Mouse (Mus musculus) Patski (cell line): ENCODE results near the gene Tpm1. TPM values are rescaled to one million over a fixed set of nuclear protein-coding genes. Genes with fewer than 3 reads are reported as not detected.
A peak's percentile ranks its signal among the peaks of the same experiment; 100 is the strongest.

ENCODE experiments used
- ATAC-seq: fragments of 100-300 bp; one replicate; pipeline ENCODE4 v1.8.0; 2021
- CTCF ChIA-PET: fragments of 350-600 bp; sonication (Branson Sonifier 250); formaldehyde crosslinking; loops from one replicate; lab custom pipeline; 2022; ENCODE audit warnings: inconsistent platforms; lab: Charles Lee
- POLR2A ChIA-PET: fragments of 350-600 bp; sonication (Branson Sonifier 250); formaldehyde crosslinking; loops from one replicate; lab custom pipeline; 2022; ENCODE audit warnings: antibody characterized with exemption, inconsistent platforms; lab: Charles Lee
- DNase-seq: peaks from one replicate; pipeline ENCODE4 v3.0.0-alpha.2; 2011; ENCODE audit warnings: low read depth, low spot score
- H3K27me3 ChIP-seq: fragments of 371-371 bp; one replicate; pipeline ENCODE4 v1.5.1; 2021
- CTCF ChIP-seq: fragments of 100-300 bp; IDR thresholded peaks from one replicate; pipeline ENCODE4 v1.5.1; 2021
- in situ Hi-C: fragments of 300-500 bp; cut with MboI; formaldehyde crosslinking; loops from 3 replicates; pipeline ENCODE4 v1.11.1; 2018; ENCODE audit warnings: low pct_unique_long_range_greater_than_20kb, mixed read lengths
- polyA plus RNA-seq: library from polyadenylated mRNA; unstranded; gene quantifications from one replicate; pipeline ENCODE4 v1.2.3, GENCODE M21; 2021

Tpm1 gene
- polyA plus RNA-seq, 1 experiment from 2014 or later, result 2,726 TPM

DNA sequence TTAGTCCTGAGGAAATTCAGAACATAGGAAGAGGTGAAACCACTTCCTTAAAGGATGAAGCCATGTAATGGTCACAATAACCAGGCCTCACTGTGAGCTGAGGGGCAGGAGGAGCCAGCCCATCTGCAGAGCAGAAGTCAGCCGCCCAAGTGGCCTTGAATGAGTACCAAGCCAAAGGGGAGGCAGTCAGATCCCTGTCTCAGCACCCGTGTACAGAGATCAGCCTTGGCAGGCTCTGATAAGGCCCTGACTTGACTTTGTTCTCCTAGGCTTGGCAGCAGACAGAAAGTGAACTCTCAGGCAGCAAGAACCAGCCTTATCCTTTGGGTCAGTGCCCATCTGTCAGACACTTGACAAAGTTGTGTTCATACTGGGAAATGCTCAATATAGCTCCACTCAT, 29.1 kb downstream of the Tpm1 start:
- H3K27me3 ChIP-seq, result no peaks in the 10 kb centered on the region
- POLR2A ChIA-PET, result interaction anchor here (1.2 kb wide), 1 partner anchor 9 kb away, joined by 4 read pairs; no protein-coding TSS in a partner anchor
- DNase-seq (no peak), ATAC-seq (no peak)
- TF ChIP-seq CTCF, result no peak
- CTCF ChIA-PET, result interaction anchor here (1.1 to 1.3 kb wide), 2 partner anchors 15 to 19 kb away, joined by 3 to 4 read pairs; no protein-coding TSS in a partner anchor
- in situ Hi-C loops, result no loop called here

DNA sequence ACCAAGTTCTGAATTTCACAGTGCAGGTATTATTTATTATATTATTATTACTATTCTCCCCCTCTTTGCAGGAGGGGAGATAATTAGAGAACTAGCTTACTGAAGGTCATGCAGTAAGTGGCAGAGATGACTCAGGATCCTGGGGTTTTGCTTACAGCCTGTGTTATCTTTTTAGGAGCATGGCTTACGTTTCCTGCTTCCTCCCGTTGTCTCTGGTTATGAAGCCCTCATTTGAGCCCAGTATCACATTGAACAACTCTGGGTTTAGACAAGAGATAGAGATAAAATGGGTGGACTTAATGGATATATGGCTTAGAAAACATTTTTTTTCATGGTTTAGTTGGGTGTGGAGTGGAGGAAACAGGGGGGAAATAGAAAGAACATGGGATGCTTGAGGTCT, 35.7 kb downstream of the Tpm1 start:
- TF ChIP-seq CTCF, result no peak
- ChIA-PET POLR2A (interaction anchor here (1.0 kb wide), 1 partner anchor 20 kb away, joined by 3 read pairs; no protein-coding TSS in a partner anchor), CTCF (interaction anchor here (0.9 to 2.1 kb wide), 6 partner anchors 10 to 194 kb away, joined by 3 to 9 read pairs (median 4); no protein-coding TSS in a partner anchor)
- DNase-seq (no peak), ATAC-seq (no peak)
- no peaks in the 10 kb centered on the region for H3K27me3 ChIP-seq
- in situ Hi-C loops, result no loop called here

DNA sequence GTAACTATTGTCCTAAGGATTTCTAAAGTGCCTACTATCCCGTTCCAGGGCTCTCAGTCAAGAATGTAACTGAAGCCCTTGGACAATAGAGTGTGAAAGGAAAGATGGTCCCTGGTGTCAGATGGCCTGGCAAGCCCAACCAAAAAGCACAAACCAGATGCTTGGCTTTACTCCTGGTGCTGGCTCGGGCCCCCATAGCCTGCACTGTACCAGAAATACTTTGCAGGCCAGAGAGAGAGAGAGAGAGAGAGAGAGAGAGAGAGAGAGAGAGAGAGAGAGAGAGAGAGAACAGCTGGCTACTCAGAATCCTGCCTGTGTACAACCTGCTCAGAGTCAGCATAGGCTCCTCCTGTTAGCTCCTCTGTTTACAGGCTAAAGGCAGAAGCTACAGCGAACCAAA, 36.7 kb downstream of the Tpm1 start:
- in situ Hi-C loops, result no loop called here
- H3K27me3 ChIP-seq, result no peaks in the 10 kb centered on the region
- no peak for TF ChIP-seq CTCF
- ChIA-PET POLR2A (interaction anchor here (0.8 to 1.0 kb wide), 3 partner anchors 11 to 21 kb away, joined by 3 read pairs; no protein-coding TSS in a partner anchor), CTCF (interaction anchor here (0.6 to 2.6 kb wide), 9 partner anchors 11 to 195 kb away, joined by 3 to 13 read pairs (median 4); no protein-coding TSS in a partner anchor)
- DNase-seq, result no peak
- ATAC-seq, result no peak

DNA sequence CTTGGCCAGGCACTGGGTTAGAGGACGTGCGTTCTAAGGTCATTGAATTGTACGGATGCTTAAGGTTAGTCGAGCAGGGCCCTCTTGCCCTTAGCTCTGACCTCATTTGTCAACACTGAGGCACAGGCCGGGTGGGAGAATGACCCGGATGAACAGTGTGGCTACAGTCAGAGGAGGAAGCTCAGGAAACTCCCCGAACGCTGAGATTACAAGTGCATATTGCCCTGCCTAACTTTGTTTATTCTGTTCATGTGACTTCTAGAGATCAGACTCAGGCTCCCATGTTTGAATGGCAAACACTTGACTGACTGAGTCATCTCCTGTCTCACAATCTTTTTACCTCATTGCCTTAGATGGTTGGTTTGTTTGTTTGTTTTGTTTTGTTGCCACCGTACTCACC, 37.7 kb downstream of the Tpm1 start:
- no peaks in the 10 kb centered on the region for H3K27me3 ChIP-seq
- ATAC-seq, result no peak
- CTCF ChIA-PET, result interaction anchor here (1.5 to 2.6 kb wide), 4 partner anchors 16 to 196 kb away, joined by 4 to 13 read pairs (median 7); no protein-coding TSS in a partner anchor
- no peak for DNase-seq
- TF ChIP-seq CTCF, result no peak
- in situ Hi-C loops, result no loop called here
- POLR2A ChIA-PET, result interaction anchor here (0.7 to 1.5 kb wide), 2 partner anchors 8 to 19 kb away, joined by 3 to 4 read pairs; no protein-coding TSS in a partner anchor

DNA sequence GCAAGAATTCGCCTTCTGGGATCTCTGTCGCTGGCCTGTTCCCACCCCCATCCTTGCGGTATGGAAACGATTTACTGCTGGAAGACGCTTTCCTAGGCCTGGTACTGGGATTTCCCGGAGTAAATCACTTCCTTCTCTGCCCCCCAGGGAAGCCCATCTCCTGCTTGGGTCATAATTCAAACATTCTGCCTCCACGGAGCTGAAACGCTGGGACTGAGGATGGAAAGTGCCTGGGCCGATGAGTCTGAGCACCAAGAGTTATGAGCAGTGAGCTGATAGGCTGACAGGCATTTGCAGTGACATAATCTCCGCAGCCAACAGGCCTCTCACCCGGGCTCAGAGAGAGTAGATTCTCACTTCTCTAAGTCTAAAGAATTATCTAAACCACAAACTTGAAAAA, 40.4 kb downstream of the Tpm1 start:
- POLR2A ChIA-PET, result interaction anchor here (1.0 to 3.0 kb wide), 4 partner anchors 15 to 34 kb away, joined by 3 to 9 read pairs (median 4); no protein-coding TSS in a partner anchor
- CTCF ChIA-PET, result interaction anchor here (0.9 to 1.9 kb wide), 2 partner anchors 10 to 18 kb away, joined by 3 to 4 read pairs; no protein-coding TSS in a partner anchor

DNA sequence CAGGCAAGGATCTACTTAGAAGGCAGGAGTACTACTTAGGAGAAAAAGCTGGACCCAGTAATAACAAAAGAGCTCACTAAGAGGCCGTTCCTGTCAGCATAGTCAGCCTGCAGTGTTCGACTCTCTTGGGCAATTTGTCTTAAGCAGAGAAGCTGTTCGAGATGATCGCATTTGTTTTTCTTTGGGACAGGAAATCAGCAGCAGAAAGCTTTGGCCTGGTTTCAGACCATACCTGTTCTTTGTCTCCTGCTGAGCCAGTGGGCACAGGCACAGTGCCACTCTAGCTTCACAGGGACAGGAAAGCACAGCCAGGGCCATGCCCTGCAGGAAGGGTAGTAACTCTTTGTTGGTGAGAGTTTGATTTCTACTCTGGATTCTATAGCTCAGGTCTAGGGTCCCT, 42.8 kb downstream of the Tpm1 start:
- in situ Hi-C loops, result no loop called here
- POLR2A ChIA-PET, result interaction anchor here (0.8 to 3.0 kb wide), 7 partner anchors 16 to 43 kb away, joined by 4 to 9 read pairs (median 4); partner anchors contain the start of gene Tpm1

More for the DNA sequence above, 40.4 kb downstream of the Tpm1 start:
- TF ChIP-seq CTCF, result no peak
- ATAC-seq (peak; percentile 53), DNase-seq (no peak)
- H3K27me3 ChIP-seq, result no peaks in the 10 kb centered on the region
- in situ Hi-C loops, result no loop called here

DNA sequence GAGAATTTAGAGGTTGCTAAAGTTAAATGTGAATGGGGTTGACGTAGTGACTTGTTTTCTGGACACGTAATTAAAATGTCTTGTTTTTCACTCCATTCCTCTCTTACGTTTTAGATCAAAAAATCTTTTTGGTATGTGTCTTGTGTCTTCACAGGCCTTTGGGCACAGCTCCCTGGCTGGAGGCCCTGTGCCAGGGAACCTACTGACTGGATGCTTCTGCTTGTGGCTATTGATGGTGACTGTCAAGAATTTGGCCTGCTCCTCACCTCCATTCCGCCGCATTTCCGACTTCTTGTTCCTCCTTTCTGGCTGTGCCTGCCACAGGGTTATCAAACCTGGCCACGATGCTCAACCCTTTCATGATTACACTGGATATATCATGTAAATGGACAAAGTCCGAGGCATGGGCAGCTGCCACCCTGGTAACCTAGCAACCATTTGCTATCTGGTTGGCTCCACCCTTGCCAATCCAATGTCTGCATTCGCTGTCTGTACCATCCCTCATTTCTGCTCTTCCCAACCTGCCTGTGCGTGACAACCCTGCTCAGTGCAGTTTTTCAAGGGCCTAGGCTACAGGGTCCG, 44.0 kb downstream of the Tpm1 start:
- in situ Hi-C loops, result no loop called here
- no peaks in the 10 kb centered on the region for H3K27me3 ChIP-seq
- no peak for TF ChIP-seq CTCF
- CTCF ChIA-PET, result interaction anchor here (1.6 to 4.1 kb wide), 2 partner anchors 32 to 38 kb away, joined by 5 to 22 read pairs; no protein-coding TSS in a partner anchor
- ATAC-seq (no peak), DNase-seq (no peak)
- POLR2A ChIA-PET, result interaction anchor here (1.8 kb wide), 1 partner anchor 16 kb away, joined by 6 read pairs; no protein-coding TSS in a partner anchor

More for the DNA sequence above, 42.8 kb downstream of the Tpm1 start:
- no peak for ATAC-seq
- no peaks in the 10 kb centered on the region for H3K27me3 ChIP-seq
- CTCF ChIA-PET, result interaction anchor here (0.9 to 4.1 kb wide), 4 partner anchors 9 to 37 kb away, joined by 3 to 22 read pairs (median 3); no protein-coding TSS in a partner anchor
- TF ChIP-seq CTCF, result no peak
- DNase-seq, result no peak

DNA sequence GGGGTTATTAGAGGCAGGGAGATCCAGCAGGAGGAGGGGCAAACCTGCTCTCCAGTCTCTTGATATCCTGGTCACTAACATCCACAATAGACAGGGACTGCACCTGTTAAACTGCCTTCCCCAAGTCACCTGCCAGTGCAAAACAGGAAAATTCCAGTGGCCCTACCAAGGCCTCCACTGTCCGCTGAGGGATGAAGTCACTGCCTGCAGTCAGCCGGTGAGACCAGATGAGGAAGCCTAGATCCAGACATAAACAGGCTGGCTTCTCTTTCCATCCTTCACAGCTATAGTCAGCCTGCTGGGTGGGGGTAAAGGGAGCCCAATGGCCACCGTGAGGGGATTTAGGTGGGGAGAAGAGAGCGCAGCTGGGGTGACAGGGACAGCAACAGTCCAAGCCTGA, 45.5 kb downstream of the Tpm1 start:
- no peak for DNase-seq
- ChIA-PET POLR2A (interaction anchor here (0.8 to 2.0 kb wide), 5 partner anchors 36 to 227 kb away, joined by 3 to 11 read pairs (median 4); partner anchors contain the start of gene Tpm1), CTCF (interaction anchor here (4.1 kb wide), 1 partner anchor 40 kb away, joined by 22 read pairs; no protein-coding TSS in a partner anchor)
- no peak for ATAC-seq
- no peak for TF ChIP-seq CTCF
- in situ Hi-C loops, result loop anchor here (5.0 kb wide), 1 partner anchor 39 kb away; no protein-coding TSS in a partner anchor
- H3K27me3 ChIP-seq, result no peaks in the 10 kb centered on the region

DNA sequence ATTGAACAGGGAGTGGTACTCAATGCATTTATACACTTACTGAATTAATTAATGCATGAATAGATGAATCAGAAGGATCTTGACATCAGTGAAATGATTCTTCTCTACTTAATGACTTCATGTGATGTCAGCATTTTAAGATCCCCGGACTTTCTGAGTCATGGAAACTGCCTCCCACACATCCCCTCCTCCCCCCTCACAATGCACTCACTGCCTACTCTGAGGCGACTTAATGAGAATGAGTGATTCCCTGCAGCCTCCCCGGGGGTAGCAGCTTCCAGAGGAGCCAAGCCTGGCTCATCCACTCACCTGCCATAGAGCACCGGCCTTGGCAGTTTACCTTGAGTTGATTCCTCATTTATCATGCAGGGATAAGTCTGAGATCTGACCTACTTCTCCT, 46.0 kb downstream of the Tpm1 start:
- H3K27me3 ChIP-seq, result no peaks in the 10 kb centered on the region
- POLR2A ChIA-PET, result interaction anchor here (0.8 to 2.0 kb wide), 7 partner anchors 18 to 227 kb away, joined by 3 to 11 read pairs (median 4); partner anchors contain the start of gene Tpm1
- TF ChIP-seq CTCF, result no peak
- ATAC-seq, result peak; percentile 45
- CTCF ChIA-PET, result interaction anchor here (4.1 kb wide), 1 partner anchor 40 kb away, joined by 22 read pairs; no protein-coding TSS in a partner anchor
- in situ Hi-C loops, result loop anchor here (5.0 kb wide), 1 partner anchor 39 kb away; no protein-coding TSS in a partner anchor
- no peak for DNase-seq

DNA sequence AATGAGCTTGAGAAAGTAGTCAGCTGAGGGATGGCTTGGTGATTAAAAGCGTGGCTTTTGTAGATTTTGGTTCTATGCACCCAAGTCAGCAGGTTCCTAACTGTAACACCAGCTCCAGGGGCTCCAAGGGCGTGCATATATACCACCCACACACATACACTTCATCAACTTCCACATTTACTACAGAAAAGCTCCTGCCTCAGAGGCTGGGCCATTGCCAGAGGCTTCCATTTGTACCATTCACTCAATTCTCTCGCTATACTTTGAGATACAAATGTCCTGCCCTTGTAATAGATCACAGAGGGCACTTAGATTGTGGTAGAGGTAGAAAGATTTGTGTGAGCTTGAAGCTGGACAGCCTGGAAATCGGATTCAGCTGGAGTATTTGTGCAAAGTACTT, 47.7 kb downstream of the Tpm1 start:
- no peak for DNase-seq
- POLR2A ChIA-PET, result interaction anchor here (0.7 to 1.5 kb wide), 11 partner anchors 11 to 273 kb away, joined by 3 to 8 read pairs (median 4); no protein-coding TSS in a partner anchor
- in situ Hi-C loops, result loop anchor here (5.0 kb wide), 1 partner anchor 41 kb away; no protein-coding TSS in a partner anchor
- TF ChIP-seq CTCF, result no peak
- no peak for ATAC-seq
- no peaks in the 10 kb centered on the region for H3K27me3 ChIP-seq
- CTCF ChIA-PET, result interaction anchor here (0.7 to 4.2 kb wide), 24 partner anchors 10 to 273 kb away, joined by 3 to 31 read pairs (median 4); no protein-coding TSS in a partner anchor
